Mouse (Mus musculus): ENCODE results near the gene Slc35e4.
"Not testable (repeated sequence)": the region's sequence is repeated elsewhere in the genome, so short reads cannot be mapped to it uniquely, and the experiment has no call there.

Gene Slc35e4

DNA sequence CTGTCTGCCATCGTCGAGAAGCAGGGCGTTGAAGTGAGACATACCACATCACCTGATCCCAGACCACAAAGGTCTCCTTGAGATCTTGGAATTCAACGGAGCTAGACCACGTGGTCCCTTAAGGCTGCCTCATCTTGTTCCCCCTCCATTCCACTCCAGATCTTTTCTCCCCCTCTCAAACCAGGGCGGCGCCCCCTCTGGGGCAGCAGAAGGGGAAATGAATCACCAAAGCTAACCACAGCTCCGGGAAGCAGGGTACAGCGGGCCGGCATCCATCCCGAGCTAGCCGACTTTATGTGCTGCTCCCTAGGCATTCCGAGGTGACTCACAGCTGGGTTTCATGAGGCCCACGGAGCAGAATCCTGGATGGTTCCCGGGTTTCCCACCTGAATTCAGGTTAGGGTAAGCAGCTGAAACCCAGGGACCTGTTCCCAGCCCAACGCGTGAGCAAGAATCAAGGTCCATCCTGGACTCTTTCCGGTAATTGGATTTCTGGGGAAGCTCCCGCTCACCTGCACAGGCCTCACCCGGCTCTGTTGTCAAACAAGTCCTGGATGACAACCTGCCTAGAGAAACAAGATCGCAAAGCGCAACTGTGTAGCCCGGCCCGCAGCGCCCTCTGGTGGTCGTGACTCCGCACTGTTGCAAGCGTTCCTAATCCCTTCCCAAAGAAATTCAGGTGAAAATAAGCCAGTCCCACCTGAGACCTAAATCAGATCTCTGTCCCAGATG is at the start of gene Slc35e4:
Slc35e4 (minus strand) TSS at position 556 of the 732 bp plus-strand sequence.
- peak; percentile 60 to 86 for DNase-seq (ENCODE audit: low spot score in 2 of 2)

DNA sequence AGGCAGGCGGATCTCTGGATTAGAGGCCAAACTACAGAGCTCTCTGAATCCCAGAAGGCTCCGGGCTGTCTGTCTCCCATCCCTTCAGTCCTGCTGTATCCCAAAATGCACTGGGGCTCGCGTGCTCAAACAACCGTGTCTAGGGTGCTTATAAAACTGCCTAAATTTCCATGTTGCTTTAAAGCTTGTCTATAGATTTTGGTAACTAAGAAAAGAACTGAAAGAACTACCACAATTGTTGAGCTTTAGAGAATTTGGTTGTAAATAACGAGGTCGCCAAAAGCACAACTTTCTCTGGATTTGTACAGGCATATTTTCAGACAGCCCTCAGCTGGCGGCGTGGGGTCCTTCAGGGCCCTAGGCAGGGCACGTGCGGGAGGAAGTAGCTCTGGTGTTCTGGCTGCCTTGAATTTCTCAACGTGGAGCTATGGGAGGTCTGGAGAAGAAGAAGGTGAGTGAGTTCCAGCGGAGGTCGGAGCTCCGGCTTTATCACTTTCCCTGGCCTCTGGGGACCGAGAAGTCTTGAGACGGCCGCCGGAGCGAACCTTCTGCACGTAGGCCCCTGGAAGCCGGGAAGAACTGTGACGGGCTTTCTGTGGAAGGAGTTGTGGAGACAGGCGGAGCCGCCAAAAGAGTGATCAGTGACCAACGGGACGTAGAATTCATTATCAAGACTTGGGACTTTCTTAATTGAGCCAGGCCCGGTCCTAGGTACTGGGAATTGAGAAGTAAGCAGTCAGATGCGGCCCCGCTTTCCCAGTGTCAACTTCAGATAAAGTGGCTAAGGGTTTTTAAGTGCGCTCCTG is 49.3 kb upstream of the Slc35e4 start, which contains the start of gene Pes1:
Pes1 (plus strand) TSS at position 366 of the 806 bp plus-strand sequence.
- DNase-seq (ENCODE audit: low spot score in 2 of 2), result peak; percentile 71 to 72

- peak; percentile 14 to 56 for DNase-seq (ENCODE audit: low spot score in 2 of 2)
These were observed 48.7 kb upstream of the Slc35e4 start for GRCm38 (mm10) chr11:3963155-3963554.

DNA sequence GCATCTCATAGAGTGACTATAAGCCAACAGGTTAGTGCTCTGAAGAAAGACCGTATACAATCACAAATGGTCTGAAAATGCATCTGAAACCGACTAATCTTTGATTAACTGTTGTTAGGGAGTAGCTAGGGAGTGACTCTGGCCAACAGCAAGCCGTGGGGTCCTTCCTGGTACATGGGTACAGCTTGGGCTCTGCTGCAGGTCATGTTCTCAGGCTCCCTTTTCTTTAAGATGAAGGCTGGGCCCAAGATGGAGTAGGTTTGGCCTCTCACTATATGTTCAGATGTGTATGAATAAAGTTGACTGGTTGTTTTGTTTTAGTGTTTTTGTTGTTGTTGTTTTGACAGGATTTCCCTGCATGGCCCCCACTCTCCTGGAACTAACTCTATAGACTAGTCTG is 47.3 kb upstream of the Slc35e4 start:
- DNase-seq (ENCODE audit: low spot score in 2 of 2), result peak in 1 of 2 experiments; percentile 4

DNA sequence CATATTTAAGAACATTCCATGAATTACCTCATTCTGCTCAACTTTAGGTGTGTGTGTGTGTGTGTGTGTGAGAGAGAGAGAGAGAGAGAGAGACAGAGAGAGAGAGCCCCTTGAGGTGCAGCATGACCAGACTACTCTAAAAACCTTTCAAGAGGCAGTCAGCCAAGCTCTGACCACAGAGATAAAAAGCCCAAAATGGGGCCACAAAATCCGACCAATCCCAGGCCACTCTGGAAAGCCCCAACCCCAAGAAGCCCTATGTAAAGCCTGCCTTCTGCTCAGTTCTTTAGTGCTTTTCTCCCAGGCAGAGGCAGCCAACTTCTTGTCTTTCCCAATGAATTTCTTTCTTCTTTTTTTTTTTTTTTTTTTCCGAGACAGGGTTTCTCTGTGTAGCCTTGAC is 46.4 kb upstream of the Slc35e4 start:
- no peak for DNase-seq (ENCODE audit: low spot score in 2 of 2)

DNA sequence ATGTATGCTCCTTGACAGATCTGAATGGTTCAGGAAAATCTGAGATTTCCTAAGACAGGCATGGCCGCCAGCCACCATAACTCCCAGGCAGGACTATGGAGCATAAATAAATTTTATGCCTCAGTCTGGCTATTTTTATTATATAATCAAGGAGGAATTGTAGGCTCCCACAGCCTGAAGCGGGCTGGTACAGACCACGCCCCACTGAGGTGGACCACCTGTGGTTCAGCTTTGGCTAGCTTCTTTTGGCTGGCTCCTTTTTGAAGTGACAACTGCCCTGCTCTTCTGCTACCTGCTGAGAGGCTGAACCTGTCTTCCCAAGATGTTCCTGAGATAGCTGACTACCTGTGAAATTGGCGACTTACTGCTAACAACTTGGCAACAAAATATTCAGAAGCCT is 40.9 kb upstream of the Slc35e4 start:
- not testable (repeated sequence) for DNase-seq (ENCODE audit: low spot score in 2 of 2)

GRCm38 (mm10) chr11:3954876-3955275 is 40.4 kb upstream of the Slc35e4 start:
- DNase-seq (ENCODE audit: low spot score in 2 of 2), result not testable (repeated sequence)

- DNase-seq (ENCODE audit: low spot score in 2 of 2), result peak in 1 of 2 experiments; percentile 4
These were observed 31.9 kb upstream of the Slc35e4 start for GRCm38 (mm10) chr11:3946386-3946785.

DNA sequence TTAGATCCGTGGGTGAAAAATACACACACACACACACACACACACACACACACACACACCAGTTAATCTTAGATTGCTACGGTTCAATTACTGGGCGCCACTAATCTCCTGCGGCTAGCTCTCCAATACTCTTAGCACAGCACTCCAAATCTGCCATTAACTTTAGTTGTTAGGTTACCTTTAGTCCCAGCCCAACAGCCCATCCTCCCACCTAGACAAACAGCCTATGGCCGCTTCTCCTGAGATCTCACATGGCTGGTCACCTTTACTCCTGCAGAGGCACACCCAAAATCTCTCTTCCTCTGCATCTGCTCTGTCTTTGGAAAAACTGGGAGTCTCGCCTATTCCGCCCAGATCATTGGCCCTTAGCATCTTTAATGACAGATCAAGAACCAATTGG is 26.9 kb upstream of the Slc35e4 start:
- peak in 1 of 2 experiments; percentile 7 for DNase-seq (ENCODE audit: low spot score in 2 of 2)

DNA sequence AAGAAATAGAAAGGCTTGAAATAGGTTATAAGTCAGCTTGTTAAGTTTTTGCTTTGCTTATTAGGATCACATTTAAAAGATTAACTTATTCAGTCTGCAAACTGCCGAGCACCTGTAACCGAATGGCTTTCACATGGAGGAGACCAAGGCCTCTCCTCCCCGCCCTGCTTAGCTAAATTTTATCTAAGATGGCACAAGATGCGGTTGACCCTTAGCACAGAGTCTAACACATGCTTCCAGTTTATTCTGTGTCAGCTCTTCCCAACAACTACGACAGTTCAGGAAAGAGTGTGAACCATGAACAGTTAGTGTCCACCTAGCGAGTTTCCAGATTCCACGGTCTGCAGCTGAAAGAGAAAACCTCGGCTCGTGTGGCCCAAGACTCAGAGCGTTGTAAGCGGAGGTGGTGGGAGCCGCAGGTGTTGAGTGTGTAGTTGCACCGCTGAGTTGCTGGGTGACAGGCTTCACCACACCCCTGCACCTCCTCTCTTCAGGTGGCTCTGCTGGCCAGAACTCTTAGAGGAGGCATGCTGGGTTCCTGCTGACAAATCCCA is 22.9 kb upstream of the Slc35e4 start:
- DNase-seq (ENCODE audit: low spot score in 2 of 2), result peak in 1 of 2 experiments; percentile 7

- no peak for DNase-seq (ENCODE audit: low spot score in 2 of 2)
These were observed 21.9 kb upstream of the Slc35e4 start for GRCm38 (mm10) chr11:3936318-3936717.

- DNase-seq (ENCODE audit: low spot score in 2 of 2), result peak in 1 of 2 experiments; percentile 7
These were observed 20.7 kb upstream of the Slc35e4 start for GRCm38 (mm10) chr11:3935135-3935534.

- DNase-seq (ENCODE audit: low spot score in 2 of 2), result peak in 1 of 2 experiments; percentile 10
These were observed 19.4 kb upstream of the Slc35e4 start for GRCm38 (mm10) chr11:3933756-3934285.

- peak; percentile 70 to 80 for DNase-seq (ENCODE audit: low spot score in 2 of 2)
These were observed 17.2 kb upstream of the Slc35e4 start, which contains the start of gene Tcn2 for GRCm38 (mm10) chr11:3931511-3932211. Gene Tcn2 (minus strand): TSS chr11:3932159.

- DNase-seq (ENCODE audit: low spot score in 2 of 2), result peak in 1 of 2 experiments; percentile 9
These were observed 16.5 kb upstream of the Slc35e4 start for GRCm38 (mm10) chr11:3930931-3931330.

DNA sequence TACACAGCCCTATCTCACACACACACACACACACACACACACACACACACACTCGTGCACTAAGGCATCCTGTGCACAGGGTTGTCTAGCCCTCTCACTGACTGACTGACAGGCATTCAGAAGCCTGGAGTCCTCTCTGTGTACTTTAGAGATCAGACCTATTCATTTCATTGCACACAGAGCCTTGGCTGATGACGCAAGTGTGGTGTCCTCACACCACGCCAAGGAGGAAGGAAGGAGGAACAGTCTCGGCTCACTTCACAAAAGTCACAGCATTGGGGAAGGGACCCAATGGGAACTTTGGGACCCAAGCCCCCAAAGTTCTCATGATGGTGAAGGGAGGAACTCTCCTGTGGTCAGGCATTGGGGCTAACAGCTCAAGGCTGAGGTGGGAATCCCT is 15.6 kb upstream of the Slc35e4 start:
- peak in 1 of 2 experiments; percentile 10 for DNase-seq (ENCODE audit: low spot score in 2 of 2)

DNA sequence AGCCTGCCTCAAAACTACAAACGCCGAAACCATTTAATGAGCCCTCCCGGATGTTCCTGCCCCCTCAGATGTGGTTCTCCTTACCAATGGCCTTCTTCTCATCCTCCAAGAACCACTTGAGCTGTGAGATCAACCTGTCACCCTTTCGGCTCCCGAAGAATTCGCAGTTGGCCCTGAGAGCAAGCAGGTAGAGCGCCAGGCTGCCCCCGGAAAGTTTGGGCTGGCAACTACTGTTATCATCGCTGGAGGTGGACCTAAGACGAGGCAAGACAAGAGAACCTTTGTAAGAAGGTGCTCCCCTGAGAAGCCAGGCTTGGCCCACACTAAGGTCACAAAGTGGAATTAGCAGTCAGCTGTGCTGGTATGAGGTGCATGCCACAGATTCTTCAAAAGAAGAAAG is 11.5 kb upstream of the Slc35e4 start:
- DNase-seq (ENCODE audit: low spot score in 2 of 2), result peak in 1 of 2 experiments; percentile 58

DNA sequence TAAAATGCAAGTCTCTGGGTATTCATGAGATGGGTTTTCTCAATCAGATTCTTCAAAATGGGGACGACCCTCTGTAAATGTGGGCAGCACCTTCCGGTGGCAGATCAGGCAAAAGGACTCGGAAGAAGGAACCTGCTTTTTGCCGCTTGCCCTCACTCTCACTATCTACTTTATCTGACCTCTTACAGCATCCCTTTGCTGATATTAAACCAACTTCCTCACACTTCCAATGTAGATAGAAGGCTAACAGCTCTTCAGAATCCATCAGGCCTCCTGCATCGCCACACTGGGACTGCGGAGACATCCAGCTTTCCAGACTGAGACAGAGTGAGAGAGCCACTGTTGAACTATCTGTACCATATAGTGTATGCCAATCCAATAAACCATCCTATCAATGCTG is 8.3 kb upstream of the Slc35e4 start:
- DNase-seq (ENCODE audit: low spot score in 2 of 2), result no peak

GRCm38 (mm10) chr11:3922115-3922514 is 7.7 kb upstream of the Slc35e4 start:
- DNase-seq (ENCODE audit: low spot score in 2 of 2), result no peak

DNA sequence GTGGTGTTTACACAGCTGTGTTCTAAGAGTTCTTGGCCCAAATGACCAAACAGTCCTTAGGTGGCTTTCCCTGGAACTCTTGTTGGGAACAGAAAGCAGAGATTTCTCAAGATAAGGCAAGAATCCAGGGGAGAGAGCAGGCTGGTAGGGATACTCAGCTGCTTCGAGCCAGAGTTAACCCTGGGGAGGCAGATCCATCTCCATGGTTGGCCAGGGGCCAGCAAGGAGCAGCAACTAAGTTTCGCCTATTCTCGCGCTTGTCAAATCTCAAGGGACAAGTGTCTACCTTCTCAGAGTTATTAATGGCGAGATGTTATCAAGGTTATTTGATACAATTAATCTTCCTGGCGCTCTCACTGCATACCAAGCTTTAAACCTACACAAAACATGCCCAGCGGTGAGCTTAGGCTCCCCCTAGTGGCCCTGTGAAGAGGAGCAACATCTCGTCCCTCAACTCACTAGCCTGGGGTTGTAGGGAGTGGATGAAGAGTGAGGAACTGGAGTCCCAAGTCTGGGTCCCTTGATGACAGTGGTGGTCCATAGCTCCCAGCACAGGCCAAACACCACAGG is 6.9 kb upstream of the Slc35e4 start:
- DNase-seq (ENCODE audit: low spot score in 2 of 2), result no peak

GRCm38 (mm10) chr11:3920476-3920875 is 6.0 kb upstream of the Slc35e4 start:
- no peak for DNase-seq (ENCODE audit: low spot score in 2 of 2)

All from urinary bladder, postnatal 4 days (tissue).